Mouse (Mus musculus) neural tube, embryonic 12.5 days (tissue): ENCODE measurements around the gene Msi2. TPM values are rescaled to one million over a fixed set of nuclear protein-coding genes. Genes with fewer than 3 reads are reported as not detected.

Source experiments
- ATAC-seq: fragments of 200-750 bp; cut with Nextera tagmentation; 2 replicates; pipeline ENCODE4 v1.8.0; 2017; ENCODE audit warnings: low read depth, mild to moderate bottlenecking, moderate TSS enrichment, moderate library complexity; ENCODE audit not compliant: low FRiP score
- H3K27ac ChIP-seq: fragments of 300-500 bp; sonication (generic); 2 replicates; pipeline ENCODE4 v1.5.1; 2016
- H3K27me3 ChIP-seq: fragments of 300-500 bp; sonication (generic); replicated peaks from 2 replicates; pipeline ENCODE4 v1.6.1; 2016; ENCODE audit warnings: mild to moderate bottlenecking
- H3K36me3 ChIP-seq: fragments of 300-500 bp; sonication (generic); 2 replicates; pipeline ENCODE4 v1.6.1; 2016; ENCODE audit warnings: mild to moderate bottlenecking
- H3K4me1 ChIP-seq: fragments of 300-500 bp; sonication (generic); 2 replicates; pipeline ENCODE4 v1.6.1; 2016
- H3K4me2 ChIP-seq: fragments of 300-500 bp; sonication (generic); replicated peaks from 2 replicates; pipeline ENCODE4 v1.6.1; 2016; ENCODE audit warnings: mild to moderate bottlenecking
- H3K4me3 ChIP-seq: fragments of 300-500 bp; sonication (generic); 2 replicates; pipeline ENCODE4 v1.5.1; 2016
- H3K9ac ChIP-seq: fragments of 300-500 bp; sonication (generic); 2 replicates; pipeline ENCODE4 v1.6.1; 2016; ENCODE audit warnings: mild to moderate bottlenecking
- H3K9me3 ChIP-seq: fragments of 300-500 bp; sonication (generic); 2 replicates; pipeline ENCODE4 v1.6.1; 2016; ENCODE audit warnings: mild to moderate bottlenecking
- WGBS: fragments of 180-500 bp; shearing (Covaris S2); methylation state at CpG from one replicate; pipeline ENCODE4 v1.1.7; 2016; 5-methylcytosine and 5-hydroxymethylcytosine counted together
- polyA plus RNA-seq: library from polyadenylated mRNA; unstranded; fragments of >200 nt; fragmentation: Nextera tagmentation; extraction: Ambion mirVana; gene quantifications from 2 replicates; pipeline ENCODE4 v1.2.1, GENCODE M21; 2016

Gene Msi2
- polyA plus RNA-seq, 1 experiment from 2014 or later = 27.9 TPM

DNA sequence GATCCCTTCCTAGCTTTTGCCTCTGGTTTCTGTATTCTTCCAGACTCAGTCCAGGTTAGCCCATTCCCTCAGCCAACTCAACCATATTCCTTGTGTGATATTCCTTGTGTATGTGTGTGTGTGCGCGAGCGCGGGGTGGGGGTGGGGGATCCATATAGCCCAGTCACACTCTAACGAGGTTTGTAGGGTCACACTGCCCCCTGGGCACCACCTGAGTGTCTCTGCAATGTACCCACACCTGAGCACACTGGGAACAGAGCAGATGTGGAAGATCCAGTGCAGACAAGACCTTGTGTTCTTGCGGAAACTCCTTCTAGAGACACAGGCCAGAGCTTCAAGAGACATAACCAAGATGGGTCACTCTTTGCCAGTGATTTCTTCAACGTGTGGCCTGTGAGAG is 72.5 kb downstream of the Msi2 start:
- Histone ChIP-seq H3K36me3 (peaks cover 13% of the 10 kb centered on the region; the same call in 1 of the 2 replicates), H3K9me3 (no peaks in the 10 kb centered on the region), H3K4me1 (peaks cover 61% of the 10 kb centered on the region), H3K4me3 (no peak overlapping the region), H3K9ac (no peak overlapping the region), H3K4me2 (no peak overlapping the region), H3K27me3 (no peaks in the 10 kb centered on the region), H3K27ac (peak overlapping the region; percentile 8; the same call in 1 of the 2 replicates)
- 67% methylated on average over 7 of the region's 7 CpGs for WGBS
- no peak for ATAC-seq

GRCm38 (mm10) chr11:88644719-88645118 is 73.6 kb downstream of the Msi2 start:
- Histone ChIP-seq H3K4me3 (no peak overlapping the region), H3K9ac (no peak overlapping the region), H3K9me3 (no peaks in the 10 kb centered on the region), H3K27me3 (no peaks in the 10 kb centered on the region), H3K4me1 (peaks cover 52% of the 10 kb centered on the region), H3K4me2 (no peak overlapping the region; the same call in 1 of the 2 replicates), H3K27ac (no peak overlapping the region), H3K36me3 (peaks cover 15% of the 10 kb centered on the region; the same call in 1 of the 2 replicates)
- no peak for ATAC-seq
- 23% methylated on average over 7 of the region's 7 CpGs for WGBS

DNA sequence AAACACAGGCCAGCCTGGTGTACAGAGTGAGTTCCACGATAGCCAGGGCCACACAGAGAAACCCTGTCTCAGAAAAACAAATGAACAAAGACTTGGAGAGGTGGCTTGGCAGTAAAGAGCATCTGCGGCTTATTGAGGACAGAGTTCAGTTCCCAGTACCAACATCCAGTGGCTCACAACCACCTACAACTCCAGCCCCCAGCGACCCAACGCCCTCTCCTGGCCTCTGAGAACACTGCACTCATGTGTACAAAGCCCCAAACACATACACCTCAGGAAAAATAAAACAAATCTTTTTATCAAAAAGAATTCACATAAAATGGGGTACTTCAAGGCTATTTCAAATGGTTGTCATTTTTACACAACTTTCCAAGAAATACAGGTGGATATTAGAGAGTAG is 78.5 kb downstream of the Msi2 start:
- peaks cover 33% of the 10 kb centered on the region for H3K4me1 ChIP-seq
- no peaks in the 10 kb centered on the region for H3K9me3 ChIP-seq
- H3K4me3 ChIP-seq = no peak overlapping the region
- no peaks in the 10 kb centered on the region for H3K27me3 ChIP-seq
- no peak overlapping the region for H3K4me2 ChIP-seq
- WGBS = 64% methylated on average over 4 of the region's 4 CpGs
- H3K27ac ChIP-seq = no peak overlapping the region
- peaks cover 10% of the 10 kb centered on the region; the same call in 1 of the 2 replicates for H3K36me3 ChIP-seq
- no peak for ATAC-seq
- no peak overlapping the region for H3K9ac ChIP-seq

DNA sequence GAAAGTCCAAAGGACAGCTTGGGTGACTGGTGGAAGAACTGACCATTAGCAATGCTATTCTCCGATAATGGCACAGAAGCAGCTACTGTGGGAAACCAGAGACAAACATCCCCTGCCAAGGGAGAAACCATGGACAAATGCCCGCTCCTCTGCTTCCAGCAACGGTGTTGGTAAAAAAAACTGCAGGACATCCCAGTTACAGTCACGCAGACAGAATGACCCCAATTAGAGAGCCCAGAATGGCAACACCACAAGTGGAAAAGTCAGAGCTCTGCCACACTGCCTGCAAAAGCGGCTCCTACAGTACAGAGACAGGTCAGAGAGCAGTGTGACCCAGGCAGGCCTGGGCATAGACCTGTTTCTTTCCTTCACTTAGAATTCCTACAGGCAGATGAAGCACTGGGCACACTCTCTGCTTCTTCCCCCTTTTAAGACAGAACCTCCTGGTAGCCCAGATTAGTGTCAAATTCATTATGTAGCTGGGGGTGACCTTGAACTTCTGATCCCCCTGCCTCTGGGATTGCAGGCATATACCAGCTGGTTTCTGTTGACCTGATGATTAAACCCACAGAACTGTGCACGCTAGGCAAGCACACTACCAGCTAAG is 79.3 kb downstream of the Msi2 start:
- Histone ChIP-seq H3K4me1 (peaks cover 27% of the 10 kb centered on the region), H3K4me2 (no peak overlapping the region), H3K36me3 (peaks cover 13% of the 10 kb centered on the region; the same call in 1 of the 2 replicates), H3K4me3 (no peak overlapping the region), H3K27ac (no peak overlapping the region), H3K9me3 (no peaks in the 10 kb centered on the region), H3K9ac (no peak overlapping the region), H3K27me3 (no peaks in the 10 kb centered on the region)
- 83% methylated on average over 6 of the region's 6 CpGs for WGBS
- ATAC-seq = no peak

GRCm38 (mm10) chr11:88638254-88638653 is 80.1 kb downstream of the Msi2 start:
- 67% methylated on average over 2 of the region's 2 CpGs for WGBS
- Histone ChIP-seq H3K4me1 (peaks cover 27% of the 10 kb centered on the region), H3K4me2 (no peak overlapping the region)

DNA sequence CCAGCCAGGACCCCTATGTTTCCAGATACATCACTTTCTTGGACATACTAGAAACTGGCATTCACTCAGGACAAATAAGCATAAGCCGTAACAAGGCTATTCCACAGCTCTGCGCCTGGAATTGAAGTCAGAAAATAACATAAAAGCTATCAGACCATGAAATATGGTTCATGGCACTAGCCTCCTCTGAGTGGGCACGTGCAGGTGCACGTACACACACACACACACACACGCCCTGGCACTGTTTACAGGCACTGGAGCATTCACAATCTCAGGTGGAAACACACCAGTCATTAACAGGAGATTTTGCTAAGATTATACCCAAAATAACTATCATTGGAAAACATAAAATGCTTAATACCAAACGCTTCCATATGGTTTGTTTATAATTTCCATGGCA is 81.4 kb downstream of the Msi2 start:
- H3K9ac ChIP-seq = no peak overlapping the region
- no peak overlapping the region for H3K4me3 ChIP-seq
- no peaks in the 10 kb centered on the region for H3K27me3 ChIP-seq
- no peak overlapping the region for H3K4me2 ChIP-seq
- 80% methylated on average over 6 of the region's 6 CpGs for WGBS
- H3K4me1 ChIP-seq = peaks cover 27% of the 10 kb centered on the region
- H3K9me3 ChIP-seq = no peaks in the 10 kb centered on the region
- no peak overlapping the region for H3K27ac ChIP-seq
- ATAC-seq = no peak
- peaks cover 13% of the 10 kb centered on the region; the same call in 1 of the 2 replicates for H3K36me3 ChIP-seq

More at GRCm38 (mm10) chr11:88638254-88638653, 80.1 kb downstream of the Msi2 start:
- no peaks in the 10 kb centered on the region for H3K27me3 ChIP-seq
- H3K4me3 ChIP-seq = no peak overlapping the region
- H3K9me3 ChIP-seq = no peaks in the 10 kb centered on the region
- no peak overlapping the region for H3K27ac ChIP-seq
- no peak for ATAC-seq
- H3K9ac ChIP-seq = no peak overlapping the region
- peaks cover 13% of the 10 kb centered on the region; the same call in 1 of the 2 replicates for H3K36me3 ChIP-seq

GRCm38 (mm10) chr11:88636319-88636718 is 82.0 kb downstream of the Msi2 start:
- Histone ChIP-seq H3K27ac (no peak overlapping the region), H3K9ac (no peak overlapping the region), H3K36me3 (peaks cover 9% of the 10 kb centered on the region; the same call in 1 of the 2 replicates), H3K4me3 (no peak overlapping the region), H3K4me2 (no peak overlapping the region), H3K27me3 (no peaks in the 10 kb centered on the region), H3K9me3 (no peaks in the 10 kb centered on the region), H3K4me1 (peaks cover 27% of the 10 kb centered on the region)
- 90% methylated on average over 5 of the region's 5 CpGs for WGBS
- ATAC-seq = no peak

- Histone ChIP-seq H3K36me3 (peaks cover 5% of the 10 kb centered on the region; the same call in 1 of the 2 replicates), H3K4me3 (no peak overlapping the region), H3K4me1 (peaks cover 30% of the 10 kb centered on the region), H3K27me3 (no peaks in the 10 kb centered on the region), H3K27ac (no peak overlapping the region), H3K4me2 (no peak overlapping the region), H3K9ac (no peak overlapping the region), H3K9me3 (no peaks in the 10 kb centered on the region)
- ATAC-seq = no peak
- 71% methylated on average over 1 of the region's 1 CpGs for WGBS
Observed at GRCm38 (mm10) chr11:88634627-88635026, 83.7 kb downstream of the Msi2 start.

- no peak overlapping the region for H3K27ac ChIP-seq
- no peak overlapping the region for H3K4me3 ChIP-seq
- ATAC-seq = no peak
- H3K27me3 ChIP-seq = no peaks in the 10 kb centered on the region
- H3K9ac ChIP-seq = no peak overlapping the region
- H3K9me3 ChIP-seq = no peaks in the 10 kb centered on the region
- 90% methylated on average over 3 of the region's 3 CpGs for WGBS
- no peak overlapping the region for H3K4me2 ChIP-seq
- H3K4me1 ChIP-seq = peaks cover 37% of the 10 kb centered on the region
- H3K36me3 ChIP-seq = peaks cover 5% of the 10 kb centered on the region; the same call in 1 of the 2 replicates
Observed at GRCm38 (mm10) chr11:88631932-88632230, 86.4 kb downstream of the Msi2 start.

DNA sequence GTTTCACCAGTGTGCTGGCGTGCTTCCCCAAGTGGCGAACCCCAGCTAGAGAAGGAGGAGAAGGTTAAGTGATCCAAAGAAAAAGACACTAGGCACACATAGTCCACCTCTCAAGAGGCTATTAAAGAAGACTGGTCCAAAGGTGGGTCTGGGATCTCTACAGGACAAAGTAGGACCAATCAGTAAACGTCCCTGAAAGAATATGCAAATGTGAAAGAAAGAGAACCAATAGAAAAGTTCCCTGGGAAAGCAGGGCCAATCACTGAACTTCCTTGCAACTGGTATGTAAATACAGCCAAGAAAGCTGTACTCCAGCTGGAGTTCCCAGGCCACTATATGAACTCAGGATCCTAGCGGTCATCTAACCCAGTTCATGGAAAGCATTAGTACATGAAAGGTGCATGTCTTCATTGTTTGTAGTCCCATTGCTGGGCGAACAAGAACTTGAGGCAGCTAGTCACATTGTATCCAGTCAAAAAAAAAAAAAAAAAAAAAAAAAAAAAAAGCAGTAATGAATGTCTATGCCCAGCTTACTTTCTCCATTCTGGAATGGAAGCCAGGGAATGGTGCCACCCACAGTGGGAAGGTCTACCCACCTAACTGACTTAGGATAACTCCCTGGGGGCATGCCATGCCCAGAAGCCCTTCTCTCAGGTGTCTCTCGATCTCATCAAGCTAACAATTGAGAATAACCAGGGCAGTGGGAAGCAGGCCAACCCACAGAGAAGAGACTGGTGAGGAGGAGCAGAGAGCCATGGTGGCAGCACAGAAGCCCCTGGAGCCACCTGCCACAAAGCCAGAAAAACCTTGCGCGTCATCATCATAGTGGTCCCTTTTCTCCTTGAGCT is 87.0 kb downstream of the Msi2 start:
- H3K4me2 ChIP-seq = no peak overlapping the region
- H3K27me3 ChIP-seq = no peaks in the 10 kb centered on the region
- H3K4me3 ChIP-seq = no peak overlapping the region
- no peak overlapping the region for H3K9ac ChIP-seq
- H3K4me1 ChIP-seq = peaks cover 37% of the 10 kb centered on the region
- 83% methylated on average over 8 of the region's 8 CpGs for WGBS
- ATAC-seq = no peak
- H3K36me3 ChIP-seq = peaks cover 5% of the 10 kb centered on the region; the same call in 1 of the 2 replicates
- H3K9me3 ChIP-seq = no peaks in the 10 kb centered on the region
- no peak overlapping the region for H3K27ac ChIP-seq

DNA sequence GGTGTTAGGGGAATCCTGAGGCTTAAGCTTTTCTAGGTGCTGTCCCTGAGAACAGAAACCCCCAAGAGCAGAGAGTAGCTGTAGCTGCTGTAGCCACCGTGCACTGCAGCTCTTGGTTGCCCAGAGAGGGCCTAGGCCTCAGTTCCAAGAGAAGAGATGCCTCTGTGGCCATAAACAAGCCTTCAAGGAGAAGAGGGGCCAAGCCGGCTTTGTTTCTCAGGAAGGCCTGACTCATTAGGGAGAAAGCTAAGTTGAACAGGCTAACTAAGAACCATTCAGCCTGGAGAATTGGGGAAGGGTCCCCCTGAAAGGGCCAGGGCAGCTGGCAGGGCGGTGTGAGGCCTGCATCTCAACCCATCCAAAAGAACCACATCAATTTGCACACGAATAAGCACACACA is 88.7 kb downstream of the Msi2 start:
- H3K4me2 ChIP-seq = peak overlapping the region; percentile 31
- no peak overlapping the region for H3K4me3 ChIP-seq
- H3K36me3 ChIP-seq = 0 out of 2 replicates have a peak, but pooled peaks cover under 1% of the 10 kb centered on the region
- WGBS = 9% methylated on average over 4 of the region's 4 CpGs
- peak overlapping the region; percentile 29; the same call in 1 of the 2 replicates for H3K9ac ChIP-seq
- H3K4me1 ChIP-seq = peaks cover 49% of the 10 kb centered on the region
- no peaks in the 10 kb centered on the region for H3K27me3 ChIP-seq
- H3K9me3 ChIP-seq = no peaks in the 10 kb centered on the region
- H3K27ac ChIP-seq = peak overlapping the region; percentile 80
- ATAC-seq = peak; percentile 75; the same call in 1 of the 2 replicates

DNA sequence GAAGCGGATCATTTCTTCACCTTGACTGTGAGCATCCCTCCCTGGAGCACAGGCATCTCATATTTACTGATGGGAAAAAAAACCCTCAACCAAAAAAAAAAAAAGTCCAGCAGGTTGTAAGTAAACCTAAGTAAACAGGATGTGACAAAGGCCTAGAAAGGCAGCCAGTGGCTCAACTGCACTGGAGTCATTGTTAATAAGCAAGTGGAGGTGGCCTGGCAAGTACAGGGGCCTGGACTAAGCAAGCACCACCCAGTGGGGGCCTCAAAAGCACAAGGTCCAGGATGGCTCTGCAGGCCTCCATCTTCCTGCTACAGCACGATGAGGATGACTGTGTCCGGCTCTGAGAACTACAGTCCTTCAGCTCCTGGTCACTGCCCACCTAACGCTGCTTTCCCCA is 89.1 kb downstream of the Msi2 start:
- Histone ChIP-seq H3K36me3 (no peaks in the 10 kb centered on the region), H3K4me2 (peak overlapping the region; percentile 31), H3K9me3 (no peaks in the 10 kb centered on the region), H3K27me3 (no peaks in the 10 kb centered on the region), H3K27ac (peak overlapping the region; percentile 80), H3K9ac (peak overlapping the region; percentile 29; the same call in 1 of the 2 replicates), H3K4me1 (peaks cover 53% of the 10 kb centered on the region), H3K4me3 (no peak overlapping the region)
- WGBS = 49% methylated on average over 4 of the region's 4 CpGs
- no peak for ATAC-seq
